Mouse (Mus musculus) embryonic facial prominence, embryonic 11.5 days (tissue): ENCODE measurements around the gene Olfr1472. TPM values are rescaled to one million over a fixed set of nuclear protein-coding genes. Genes with fewer than 3 reads are reported as not detected.
"Not testable (repeated sequence)": the region's sequence is repeated elsewhere in the genome, so short reads cannot be mapped to it uniquely, and the experiment has no call there.

Source experiments
- ATAC-seq: fragments of 200-750 bp; cut with Nextera tagmentation; replicated peaks from 2 replicates; pipeline ENCODE4 v1.8.0; 2017; ENCODE audit warnings: low read depth; ENCODE audit not compliant: insufficient number of reproducible peaks, low FRiP score, low TSS enrichment
- DNase-seq: peaks from one replicate; pipeline ENCODE4 v3.0.0-alpha.2; 2015; ENCODE audit warnings: low spot score
- H3K27ac ChIP-seq: fragments of 300-500 bp; sonication (generic); replicated peaks from 2 replicates; pipeline ENCODE4 v1.5.1; 2014; ENCODE audit warnings: mild to moderate bottlenecking, low read depth, low read length, control low read depth
- H3K27me3 ChIP-seq: fragments of 300-500 bp; sonication (generic); 2 replicates; pipeline ENCODE4 v1.6.1; 2014; ENCODE audit warnings: mild to moderate bottlenecking, low read length, moderate library complexity, mixed read lengths; ENCODE audit not compliant: control insufficient read depth, insufficient read depth
- H3K36me3 ChIP-seq: fragments of 300-500 bp; sonication (generic); replicated peaks from 2 replicates; pipeline ENCODE4 v1.6.1; 2014; ENCODE audit warnings: low read depth, mild to moderate bottlenecking, low read length, moderate library complexity, mixed read lengths; ENCODE audit not compliant: control insufficient read depth, insufficient read depth
- H3K4me1 ChIP-seq: fragments of 300-500 bp; sonication (generic); 2 replicates; pipeline ENCODE4 v1.6.1; 2014; ENCODE audit warnings: low read length, mixed read lengths; ENCODE audit not compliant: control insufficient read depth, insufficient read depth
- H3K4me2 ChIP-seq: fragments of 300-500 bp; sonication (generic); 2 replicates; pipeline ENCODE4 v1.6.1; 2014; ENCODE audit warnings: low read depth, mild to moderate bottlenecking, control low read depth, low read length, moderate library complexity
- H3K4me3 ChIP-seq: fragments of 300-500 bp; sonication (generic); 2 replicates; pipeline ENCODE4 v1.5.1; 2014; ENCODE audit warnings: low read depth, low read length, control low read depth
- H3K9ac ChIP-seq: fragments of 300-500 bp; sonication (generic); replicated peaks from 2 replicates; pipeline ENCODE4 v1.6.1; 2014; ENCODE audit warnings: mild to moderate bottlenecking, control low read depth, low read length
- H3K9me3 ChIP-seq: fragments of 300-500 bp; sonication (generic); replicated peaks from 2 replicates; pipeline ENCODE4 v1.6.1; 2016; ENCODE audit warnings: mild to moderate bottlenecking, low read length, inconsistent platforms, mixed read lengths; ENCODE audit not compliant: control insufficient read depth
- WGBS: fragments of 180-500 bp; shearing (Covaris S2); extraction: QIAGEN DNeasy Blood & Tissue Kit; methylation state at CpG from one replicate; pipeline ENCODE4 v1.1.7; 2014; 5-methylcytosine and 5-hydroxymethylcytosine counted together
- polyA plus RNA-seq: library from polyadenylated mRNA; unstranded; fragments of >200 nt; fragmentation: Nextera tagmentation; extraction: Ambion mirVana; gene quantifications from 2 replicates; pipeline ENCODE4 v1.2.1, GENCODE M21; 2014

Gene Olfr1472
- polyA plus RNA-seq: not detected in 2 replicates

GRCm38 (mm10) chr19:13455986-13456385 lies at the start of gene Olfr1472:
Gene Olfr1472 (minus strand): TSS chr19:13456086.
- 84% methylated on average over 1 of the region's 1 CpGs for WGBS
- no peak for ATAC-seq
- Histone ChIP-seq H3K27ac (no peak within 1 kb of the TSS), H3K9me3 (no peaks in the 10 kb centered on the region), H3K4me2 (no peak within 1 kb of the TSS), H3K36me3 (no peaks in the 10 kb centered on the region), H3K4me1 (no peaks in the 10 kb centered on the region), H3K4me3 (no peak within 1 kb of the TSS), H3K27me3 (no peaks in the 10 kb centered on the region), H3K9ac (no peak within 1 kb of the TSS)
- DNase-seq: no peak

DNA sequence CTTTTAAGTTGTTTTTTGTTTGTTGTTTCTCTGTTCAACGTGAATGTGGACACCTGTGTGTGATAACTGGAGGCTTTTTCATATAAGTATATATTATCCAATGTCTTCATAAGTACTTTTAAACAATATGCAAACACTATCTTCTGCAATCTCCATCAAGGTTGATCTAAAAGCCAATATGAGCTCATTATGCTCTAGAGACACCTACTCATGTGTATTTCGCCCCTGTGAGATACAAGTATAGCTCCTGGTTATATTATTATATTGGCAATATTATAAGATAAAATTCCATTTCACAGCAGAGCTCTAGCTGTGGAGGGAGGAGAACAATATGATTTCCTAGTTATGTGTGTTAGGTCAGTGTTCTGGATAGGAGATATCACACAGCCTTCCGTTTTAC lies 44.4 kb upstream of the Olfr1472 start, which contains the start of gene Olfr1477:
TSS of gene Olfr1477 (plus strand) at position 301 of the 400 bp plus-strand sequence.
- 67% methylated on average over 3 of the region's 3 CpGs for WGBS
- Histone ChIP-seq H3K4me3 (no peak within 1 kb of the TSS), H3K27ac (no peak within 1 kb of the TSS), H3K4me1 (no peaks in the 10 kb centered on the region), H3K27me3 (no peaks in the 10 kb centered on the region), H3K9ac (no peak within 1 kb of the TSS), H3K4me2 (no peak within 1 kb of the TSS), H3K9me3 (no peaks in the 10 kb centered on the region), H3K36me3 (no peaks in the 10 kb centered on the region)
- DNase-seq (no peak), ATAC-seq (no peak)

- H3K4me2 ChIP-seq: no peak within 1 kb of the TSS
- no peaks in the 10 kb centered on the region for H3K36me3 ChIP-seq
- no peak within 1 kb of the TSS for H3K27ac ChIP-seq
- H3K9me3 ChIP-seq: no peaks in the 10 kb centered on the region
- DNase-seq (no peak), ATAC-seq (no peak)
- no peaks in the 10 kb centered on the region for H3K4me1 ChIP-seq
- H3K27me3 ChIP-seq: no peaks in the 10 kb centered on the region
- no peak within 1 kb of the TSS for H3K4me3 ChIP-seq
- H3K9ac ChIP-seq: no peak within 1 kb of the TSS
Measured at GRCm38 (mm10) chr19:13480096-13480495, 24.2 kb upstream of the Olfr1472 start, which contains the start of gene Olfr1475. Gene Olfr1475 (minus strand): TSS chr19:13480196.

DNA sequence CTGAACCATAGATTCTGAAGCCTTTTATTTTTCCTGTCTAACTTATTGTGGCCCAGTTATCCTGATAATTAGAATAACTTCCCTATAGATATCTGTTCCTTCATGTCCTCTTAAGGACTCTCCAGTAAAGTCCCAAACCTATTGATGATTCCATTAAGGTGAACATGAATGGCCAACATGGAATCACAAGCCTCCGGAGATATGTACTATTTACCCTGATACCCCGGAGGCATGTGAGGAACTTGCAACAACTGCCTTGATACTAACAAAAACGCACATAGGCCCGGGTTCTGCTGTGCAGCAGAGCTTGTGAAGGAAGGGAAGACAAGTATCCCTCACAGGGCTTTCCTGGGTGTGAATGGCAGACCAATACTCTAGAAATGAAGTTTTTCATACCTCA lies 13.4 kb upstream of the Olfr1472 start, which contains the start of gene Olfr1474:
TSS of gene Olfr1474 (plus strand) at position 301 of the 400 bp plus-strand sequence.
- not testable (repeated sequence) for H3K4me1 ChIP-seq, H3K4me2 ChIP-seq, H3K27me3 ChIP-seq, H3K36me3 ChIP-seq, H3K9ac ChIP-seq, ATAC-seq, DNase-seq, H3K27ac ChIP-seq, H3K4me3 ChIP-seq, H3K9me3 ChIP-seq
- WGBS: 80% methylated on average over 4 of the region's 4 CpGs

- not testable (repeated sequence) for DNase-seq, ATAC-seq, H3K4me1 ChIP-seq, H3K9me3 ChIP-seq, H3K4me2 ChIP-seq, H3K4me3 ChIP-seq, H3K27ac ChIP-seq, H3K27me3 ChIP-seq, H3K36me3 ChIP-seq, H3K9ac ChIP-seq
- 80% methylated on average over 2 of the region's 2 CpGs for WGBS
Measured at GRCm38 (mm10) chr19:13443109-13443508, 12.8 kb downstream of the Olfr1472 start, which contains the start of gene Olfr1471. Gene Olfr1471 (plus strand): TSS chr19:13443409.

- Histone ChIP-seq H3K9me3 (no peaks in the 10 kb centered on the region), H3K36me3 (no peaks in the 10 kb centered on the region), H3K4me3 (no peak within 1 kb of the TSS), H3K4me1 (no peaks in the 10 kb centered on the region), H3K4me2 (no peak within 1 kb of the TSS), H3K27ac (no peak within 1 kb of the TSS), H3K9ac (no peak within 1 kb of the TSS), H3K27me3 (no peaks in the 10 kb centered on the region)
- ATAC-seq (no peak), DNase-seq (no peak)
- 67% methylated on average over 2 of the region's 2 CpGs for WGBS
Measured at GRCm38 (mm10) chr19:13407549-13407948, 48.3 kb downstream of the Olfr1472 start, which contains the start of gene Olfr1469. Gene Olfr1469 (plus strand): TSS chr19:13407849.

Other genes starting within 250 kb of the Olfr1472 start
- gene Olfr1463, start 224.8 kb downstream of the Olfr1472 start, polyA plus RNA-seq: not detected in 2 replicates
- not detected in 2 replicates for gene Olfr1465, start 140.5 kb downstream of the Olfr1472 start, polyA plus RNA-seq
- gene Olfr1466, start 117.2 kb downstream of the Olfr1472 start, polyA plus RNA-seq: not detected in 2 replicates
- gene Olfr1467, start 93.8 kb downstream of the Olfr1472 start, polyA plus RNA-seq: not detected in 2 replicates
- not detected in 2 replicates for gene Olfr1469, start 48.2 kb downstream of the Olfr1472 start, polyA plus RNA-seq
- gene Olfr1471, start 12.7 kb downstream of the Olfr1472 start, polyA plus RNA-seq: not detected in 2 replicates
- not detected in 2 replicates for gene Olfr1474, start 13.5 kb upstream of the Olfr1472 start, polyA plus RNA-seq
- not detected in 2 replicates for gene Olfr1475, start 24.1 kb upstream of the Olfr1472 start, polyA plus RNA-seq
- gene Olfr1477, start 44.5 kb upstream of the Olfr1472 start, polyA plus RNA-seq: not detected in 2 replicates
- not detected in 2 replicates for gene Olfr1480, start 71.8 kb upstream of the Olfr1472 start, polyA plus RNA-seq
- gene Olfr1484, start 127.4 kb upstream of the Olfr1472 start, polyA plus RNA-seq: not detected in 2 replicates
- not detected in 2 replicates for gene Olfr1487, start 161.3 kb upstream of the Olfr1472 start, polyA plus RNA-seq
- gene Olfr1489, start 175.5 kb upstream of the Olfr1472 start, polyA plus RNA-seq: not detected in 2 replicates
- not detected in 2 replicates for gene Olfr1490, start 195.0 kb upstream of the Olfr1472 start, polyA plus RNA-seq
- gene Olfr1491, start 241.2 kb upstream of the Olfr1472 start, polyA plus RNA-seq: not detected in 2 replicates